Mouse (Mus musculus) activated CD4-positive, CD25-positive, alpha-beta regulatory T cell (primary cell): ENCODE results near the gene Rab36. TPM values are rescaled to one million over a fixed set of nuclear protein-coding genes. Genes with fewer than 3 reads are reported as not detected.

ENCODE experiments used
- polyA plus RNA-seq, 2 experiments: library from polyadenylated mRNA; unstranded; fragments of 100-300 nt; shearing (Covaris generic); gene quantifications; one replicate each; pipeline ENCODE4 v1.2.1; 2017

Rab36 gene
- polyA plus RNA-seq = under 1 TPM in 1 of 2 experiments, not detected in 1; 0.37 TPM

GRCm38 (mm10) chr10:75036883-75037379 is at the start of gene Rab36:
TSS of gene Rab36 (plus strand) at chr10:75037058.

GRCm38 (mm10) chr10:75032395-75032794 is 4.5 kb upstream of the Rab36 start, which contains the start of gene Rsph14:
TSS of gene Rsph14 (minus strand) at chr10:75032586.

GRCm38 (mm10) chr10:75060217-75060842 is 23.5 kb downstream of the Rab36 start, which contains the start of gene Bcr:
TSS of gene Bcr (plus strand) at chr10:75060592.

Other genes with a start within 250 kb of the Rab36 start
- gene Gnaz, start 69.9 kb upstream of the Rab36 start, polyA plus RNA-seq = under 1 TPM in 1 of 2 experiments, not detected in 1; 0.32 TPM
- not detected for gene Rsph14, start 4.5 kb upstream of the Rab36 start, polyA plus RNA-seq
- 1 to 10 TPM; 1.9 to 2.2 TPM for gene Bcr, start 23.5 kb downstream of the Rab36 start, polyA plus RNA-seq
- 10 to 100 TPM; 33.1 to 41.6 TPM for gene Specc1l, start 175.0 kb downstream of the Rab36 start, polyA plus RNA-seq